Mouse (Mus musculus): Measurements from ENCODE around the gene Dnajb8. TPM values are rescaled to one million over a fixed set of nuclear protein-coding genes. Genes with fewer than 3 reads are reported as not detected.

Gene Dnajb8
- not detected in 2 replicates for polyA plus RNA-seq (2012; ENCODE audit: low replicate concordance)

DNA sequence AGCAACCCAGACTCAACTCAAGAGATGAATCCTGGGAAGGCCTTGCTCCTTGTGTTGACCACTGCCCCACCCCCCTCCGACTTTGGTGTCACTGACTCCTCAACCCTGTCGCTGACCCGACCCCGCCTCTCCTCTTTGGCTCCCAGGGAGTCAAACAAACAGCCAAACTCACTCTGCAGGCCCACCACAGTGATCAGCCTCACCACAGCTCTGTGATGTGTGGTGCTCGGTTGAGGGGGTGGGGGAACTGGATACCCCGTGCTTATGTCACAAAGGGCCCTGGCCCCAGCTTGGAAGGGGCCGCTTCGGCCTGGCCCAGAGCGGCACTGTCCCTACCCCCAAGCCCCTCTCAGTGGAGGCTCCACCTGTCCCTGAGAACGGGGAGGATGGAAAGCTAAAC lies at the start of gene Dnajb8:
Dnajb8 (plus strand) TSS at position 301 of the 400 bp plus-strand sequence.

GRCm38 (mm10) chr6:88193433-88194052 lies 28.5 kb upstream of the Dnajb8 start, which contains the start of gene Gata2:
Gene Gata2 (plus strand): TSS chr6:88193891.

Other genes starting within 250 kb of the Dnajb8 start
- gene H1fx, start 240.6 kb upstream of the Dnajb8 start, polyA plus RNA-seq (2012; ENCODE audit: low replicate concordance) = 5.4 and 9.3 TPM in 2 replicates
- 83.4 and 138 TPM in 2 replicates for gene Rab7, start 177.0 kb upstream of the Dnajb8 start, polyA plus RNA-seq (2012; ENCODE audit: low replicate concordance)
- gene Rpn1, start 137.8 kb upstream of the Dnajb8 start, polyA plus RNA-seq (2012; ENCODE audit: low replicate concordance) = 23.7 and 33.8 TPM in 2 replicates
- gene Gata2, start 28.4 kb upstream of the Dnajb8 start, polyA plus RNA-seq (2012; ENCODE audit: low replicate concordance) = 14.7 and 68.6 TPM in 2 replicates
- gene Eefsec, start 224.3 kb downstream of the Dnajb8 start, polyA plus RNA-seq (2012; ENCODE audit: low replicate concordance) = 16.4 and 19.6 TPM in 2 replicates
- 4.4 and 15.1 TPM in 2 replicates for gene Ruvbl1, start 243.1 kb downstream of the Dnajb8 start, polyA plus RNA-seq (2012; ENCODE audit: low replicate concordance)